Mouse (Mus musculus) cerebellum, postnatal 25 days (tissue): ENCODE data around the gene C330021F23Rik.
A peak's percentile ranks its signal among the peaks of the same experiment; 100 is the strongest.
"Not testable (repeated sequence)": the region's sequence is repeated elsewhere in the genome, so short reads cannot be mapped to it uniquely, and the experiment has no call there.

ENCODE experiments used
- DNase-seq, 2 experiments: peaks; one replicate each; pipeline ENCODE4 v3.0.0; 2021; ENCODE audit warnings: mixed read lengths in 2 of 2

The C330021F23Rik gene

GRCm38 (mm10) chr8:3567641-3568371 is at the start of gene C330021F23Rik:
Gene C330021F23Rik, plus strand, starts transcription at chr8:3567990.
- no peak for DNase-seq

GRCm38 (mm10) chr8:3522007-3522697 is 45.6 kb upstream of the C330021F23Rik start:
- no peak for DNase-seq

- DNase-seq: no peak
These were observed 37.0 kb upstream of the C330021F23Rik start for GRCm38 (mm10) chr8:3530816-3531215.

- DNase-seq: no peak
These were observed 35.9 kb upstream of the C330021F23Rik start for GRCm38 (mm10) chr8:3531936-3532335.

- DNase-seq: no peak
These were observed 31.5 kb upstream of the C330021F23Rik start for GRCm38 (mm10) chr8:3536053-3536841.

GRCm38 (mm10) chr8:3536940-3537339 is 30.9 kb upstream of the C330021F23Rik start:
- DNase-seq: no peak

GRCm38 (mm10) chr8:3537666-3538065 is 30.1 kb upstream of the C330021F23Rik start:
- peak in 1 of 2 experiments; percentile 8 for DNase-seq

GRCm38 (mm10) chr8:3539146-3539545 is 28.6 kb upstream of the C330021F23Rik start:
- no peak for DNase-seq

GRCm38 (mm10) chr8:3540076-3540475 is 27.7 kb upstream of the C330021F23Rik start:
- no peak for DNase-seq

- no peak for DNase-seq
These were observed 21.3 kb upstream of the C330021F23Rik start for GRCm38 (mm10) chr8:3546511-3546910.

GRCm38 (mm10) chr8:3552240-3552639 is 15.6 kb upstream of the C330021F23Rik start:
- DNase-seq: no peak

- DNase-seq: no peak
These were observed 11.7 kb upstream of the C330021F23Rik start for GRCm38 (mm10) chr8:3556114-3556513.

GRCm38 (mm10) chr8:3568378-3568777 is 588 bp downstream of the C330021F23Rik start:
- no peak for DNase-seq

- DNase-seq: no peak
These were observed 2.0 kb downstream of the C330021F23Rik start for GRCm38 (mm10) chr8:3569784-3570183.

GRCm38 (mm10) chr8:3574546-3574945 is 6.8 kb downstream of the C330021F23Rik start:
- no peak for DNase-seq

- no peak for DNase-seq
These were observed 8.6 kb downstream of the C330021F23Rik start for GRCm38 (mm10) chr8:3576211-3576960.

- DNase-seq: no peak
These were observed 11.9 kb downstream of the C330021F23Rik start for GRCm38 (mm10) chr8:3579390-3580364.

GRCm38 (mm10) chr8:3581961-3582360 is 14.2 kb downstream of the C330021F23Rik start:
- DNase-seq: not testable (repeated sequence)

GRCm38 (mm10) chr8:3586452-3586851 is 18.7 kb downstream of the C330021F23Rik start:
- DNase-seq: no peak

GRCm38 (mm10) chr8:3586993-3587390 is 19.2 kb downstream of the C330021F23Rik start, which contains the start of gene Camsap3:
Gene Camsap3, plus strand, starts transcription at chr8:3587293.
- DNase-seq: no peak
